Mouse (Mus musculus) olfactory bulb, adult 2 months (tissue): ENCODE measurements at regions not wholly inside any gene's neighbourhood (a gene's known extent, or its start where the extent isn't known, plus 50 kb on each side); places are given as distances from the start of the nearest gene placed in this dataset.

Experiments used
- H3K27ac ChIP-seq: fragments of 200-500 bp; 2 replicates; pipeline ENCODE4 v1.5.1; 2012; ENCODE audit warnings: low read depth, low read length; ENCODE audit not compliant: insufficient read depth
- H3K4me1 ChIP-seq: fragments of 200-500 bp; 2 replicates; pipeline ENCODE4 v1.6.1; 2012; ENCODE audit warnings: low read length; ENCODE audit not compliant: control insufficient read depth, insufficient read depth
- H3K4me3 ChIP-seq: fragments of 200-500 bp; 2 replicates; pipeline ENCODE4 v1.5.1; 2012; ENCODE audit warnings: mild to moderate bottlenecking, low read depth, low read length, moderate library complexity; ENCODE audit not compliant: insufficient read depth
- CTCF ChIP-seq: fragments of 200-500 bp; IDR thresholded peaks from 2 replicates; pipeline ENCODE4 v1.5.1; 2012; ENCODE audit warnings: low read depth, mild to moderate bottlenecking, low read length, moderate library complexity; ENCODE audit not compliant: insufficient read depth
- POLR2A ChIP-seq: fragments of 200-500 bp; IDR thresholded peaks from 2 replicates; pipeline ENCODE4 v1.6.1; 2012; ENCODE audit warnings: mild to moderate bottlenecking, low read depth, low read length, moderate library complexity; ENCODE audit not compliant: insufficient read depth
- WGBS: fragments of 180-500 bp; shearing (Covaris S2); methylation state at CpG from one replicate; pipeline ENCODE4 v1.1.7; 2018; 5-methylcytosine and 5-hydroxymethylcytosine counted together

- no peak overlapping the region for H3K4me3 ChIP-seq
- H3K27ac ChIP-seq = no peak overlapping the region
- TF ChIP-seq POLR2A (no peak), CTCF (no peak)
- no peaks in the 10 kb centered on the region for H3K4me1 ChIP-seq
These were observed 374.8 kb upstream of the Ube2e3 start for GRCm38 (mm10) chr2:78493115-78493514.

DNA sequence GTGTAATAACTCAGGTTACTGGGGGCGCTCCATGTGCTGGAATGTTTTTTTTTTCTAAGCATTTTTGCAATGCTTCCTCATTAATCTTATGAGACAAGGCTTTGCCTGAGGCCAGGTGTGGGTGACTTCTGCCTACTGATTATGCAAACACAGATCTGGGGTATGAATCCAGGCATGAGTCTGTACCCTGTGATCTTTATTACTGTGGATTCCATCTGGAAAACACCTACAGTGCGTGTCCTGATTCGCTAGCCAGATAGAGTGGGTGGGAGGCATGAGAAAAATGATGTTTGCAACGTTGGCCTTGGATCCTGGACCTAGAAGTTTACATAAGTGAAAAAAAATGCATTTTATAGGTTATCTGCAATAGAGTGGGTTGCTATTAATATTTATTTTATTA lies 387.9 kb upstream of the Ube2e3 start:
- WGBS = 86% methylated on average over 4 of the region's 4 CpGs
- Histone ChIP-seq H3K4me3 (no peak overlapping the region), H3K27ac (no peak overlapping the region), H3K4me1 (no peaks in the 10 kb centered on the region)
- TF ChIP-seq CTCF (no peak), POLR2A (no peak)

GRCm38 (mm10) chr2:78459444-78459843 lies 408.5 kb upstream of the Ube2e3 start:
- TF ChIP-seq POLR2A = no peak
- TF ChIP-seq CTCF = no peak
- Histone ChIP-seq H3K27ac (no peak overlapping the region), H3K4me1 (no peaks in the 10 kb centered on the region), H3K4me3 (no peak overlapping the region)
- WGBS = 94% methylated on average over 4 of the region's 4 CpGs

DNA sequence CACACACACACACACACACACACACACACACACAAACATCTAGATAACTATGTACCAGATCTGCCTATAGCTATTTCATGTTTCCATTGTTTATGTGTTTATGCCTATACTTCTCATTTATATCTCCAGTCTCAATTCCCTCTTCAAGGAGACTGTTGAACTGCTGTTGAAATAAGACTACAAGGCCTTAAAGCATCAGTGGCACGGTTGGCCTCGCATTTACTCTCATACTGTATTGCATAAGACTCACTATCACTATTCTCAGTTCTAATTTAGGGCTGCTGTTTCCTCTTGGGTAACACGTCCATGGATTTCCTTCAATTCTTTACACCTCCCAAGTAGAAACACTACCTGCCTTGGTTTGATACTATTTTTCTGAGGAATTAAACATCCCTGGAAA lies 414.5 kb upstream of the Ube2e3 start:
- no peak overlapping the region for H3K4me3 ChIP-seq
- no peak for TF ChIP-seq CTCF
- TF ChIP-seq POLR2A = no peak
- H3K4me1 ChIP-seq = no peaks in the 10 kb centered on the region
- H3K27ac ChIP-seq = no peak overlapping the region
- WGBS = 84% methylated on average over 3 of the region's 3 CpGs

DNA sequence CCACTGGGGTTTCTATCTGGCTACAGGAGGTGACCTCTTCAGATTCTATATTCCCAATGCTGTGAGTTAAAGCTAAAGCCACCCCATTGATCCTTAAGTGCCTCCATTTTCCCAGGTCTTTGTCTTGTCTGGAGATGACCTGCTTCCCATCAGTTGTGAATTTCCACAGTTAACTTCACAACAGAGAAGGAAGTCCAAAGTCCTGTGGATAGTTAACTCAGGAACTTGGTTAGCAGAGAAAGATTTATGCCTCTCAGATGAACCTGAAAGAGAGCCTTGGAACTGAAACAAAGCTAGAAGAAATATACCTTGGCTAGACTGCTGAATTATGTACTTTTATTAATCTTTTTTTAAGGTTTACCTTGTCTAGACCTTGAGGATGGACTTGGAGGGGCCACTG lies 431.1 kb upstream of the Ube2e3 start:
- H3K4me1 ChIP-seq = no peaks in the 10 kb centered on the region
- TF ChIP-seq POLR2A (no peak), CTCF (no peak)
- H3K4me3 ChIP-seq = no peak overlapping the region
- H3K27ac ChIP-seq = no peak overlapping the region

DNA sequence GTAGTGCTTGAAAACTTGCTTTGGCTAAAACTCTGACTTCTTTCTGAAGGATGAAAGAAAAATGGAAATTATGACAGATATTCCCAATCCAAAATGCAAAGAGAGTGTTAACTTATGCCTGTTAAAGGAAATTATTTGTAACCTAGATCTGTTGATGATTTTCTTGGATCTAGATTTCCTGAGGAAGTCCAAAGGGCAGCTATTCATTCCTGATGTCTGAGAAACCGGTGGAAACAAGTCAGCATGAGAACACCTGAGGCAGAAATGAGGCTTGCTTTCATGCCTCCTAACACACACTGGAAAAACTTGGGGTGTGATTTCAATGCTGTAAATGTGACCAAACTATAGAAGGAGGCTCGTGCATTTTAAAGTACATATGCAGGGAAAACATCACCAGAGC lies 432.9 kb upstream of the Ube2e3 start:
- Histone ChIP-seq H3K4me3 (no peak overlapping the region), H3K4me1 (no peaks in the 10 kb centered on the region), H3K27ac (no peak overlapping the region)
- 83% methylated on average over 2 of the region's 2 CpGs for WGBS
- TF ChIP-seq POLR2A (no peak), CTCF (no peak)

GRCm38 (mm10) chr2:78427659-78428336 lies 440.1 kb upstream of the Ube2e3 start:
- TF ChIP-seq POLR2A (no peak), CTCF (no peak)
- no peak overlapping the region for H3K27ac ChIP-seq

GRCm38 (mm10) chr2:78418561-78419338 lies 449.2 kb upstream of the Ube2e3 start:
- WGBS = 81% methylated on average over 3 of the region's 3 CpGs
- TF ChIP-seq CTCF (no peak), POLR2A (no peak)

More at GRCm38 (mm10) chr2:78427659-78428336, 440.1 kb upstream of the Ube2e3 start:
- Histone ChIP-seq H3K4me1 (no peaks in the 10 kb centered on the region), H3K4me3 (no peak overlapping the region)

GRCm38 (mm10) chr2:78416574-78417109 lies 451.3 kb upstream of the Ube2e3 start:
- TF ChIP-seq POLR2A = no peak
- no peak for TF ChIP-seq CTCF
- WGBS = 43% methylated on average over 2 of the region's 2 CpGs
- no peak overlapping the region for H3K27ac ChIP-seq
- no peaks in the 10 kb centered on the region for H3K4me1 ChIP-seq
- H3K4me3 ChIP-seq = no peak overlapping the region

More at GRCm38 (mm10) chr2:78418561-78419338, 449.2 kb upstream of the Ube2e3 start:
- no peak overlapping the region for H3K27ac ChIP-seq
- no peak overlapping the region for H3K4me3 ChIP-seq
- H3K4me1 ChIP-seq = no peaks in the 10 kb centered on the region
